Mouse (Mus musculus) spleen, adult 12 weeks (tissue): ENCODE data around the gene Slc22a23.

ENCODE experiments used
- DNase-seq: peaks from one replicate; pipeline ENCODE4 v3.0.0; 2022; ENCODE audit warnings: low spot score

The Slc22a23 gene

GRCm38 (mm10) chr13:34343719-34344375, 1.1 kb downstream of the Slc22a23 start:
- peak; percentile 50 for DNase-seq

- no peak for DNase-seq
These were observed 2.6 kb downstream of the Slc22a23 start for GRCm38 (mm10) chr13:34342286-34342890.

DNA sequence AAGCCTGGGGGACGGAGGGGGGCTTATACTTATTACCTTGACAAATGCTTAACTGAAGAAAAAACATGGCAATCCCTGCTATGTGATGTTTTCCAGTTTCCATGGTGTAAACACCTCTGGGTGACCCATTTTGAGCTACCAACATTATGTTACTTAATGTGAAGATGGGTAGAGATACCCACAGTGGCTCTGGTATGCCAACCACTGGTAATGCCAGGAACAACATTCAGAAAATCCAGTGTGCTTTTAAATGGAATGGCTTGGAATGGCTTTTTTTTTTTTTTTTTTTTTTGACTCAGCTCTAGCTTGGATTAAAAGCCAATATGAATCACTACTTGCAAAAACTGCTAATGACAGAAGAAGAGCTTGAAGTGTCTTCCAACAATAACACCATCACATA, 8.1 kb downstream of the Slc22a23 start:
- no peak for DNase-seq

- no peak for DNase-seq
These were observed 10.1 kb downstream of the Slc22a23 start for GRCm38 (mm10) chr13:34334847-34335246.

- peak; percentile 66 for DNase-seq
These were observed 12.2 kb downstream of the Slc22a23 start for GRCm38 (mm10) chr13:34332762-34333161.

GRCm38 (mm10) chr13:34331399-34332186, 13.4 kb downstream of the Slc22a23 start:
- no peak for DNase-seq

DNA sequence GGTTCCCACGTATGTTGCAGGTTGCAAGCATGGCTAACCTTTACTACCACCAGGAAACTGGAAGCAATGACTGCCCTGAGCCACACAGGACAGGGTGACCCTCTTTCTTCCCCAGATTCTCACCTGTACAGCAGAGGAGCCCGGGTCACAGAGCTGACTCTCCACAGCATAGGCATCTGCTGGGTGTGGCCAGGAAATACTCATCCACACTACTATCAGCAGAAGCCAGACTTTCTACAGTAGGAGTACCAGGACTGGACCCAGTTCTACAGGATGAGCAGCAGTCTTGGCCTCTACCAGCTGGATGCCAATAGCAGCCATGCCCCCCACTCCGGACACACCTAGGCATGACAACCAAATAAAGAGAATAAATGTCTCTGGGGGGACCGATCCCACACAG, 15.4 kb downstream of the Slc22a23 start:
- DNase-seq: no peak

GRCm38 (mm10) chr13:34326992-34327391, 18.0 kb downstream of the Slc22a23 start:
- DNase-seq: no peak

DNA sequence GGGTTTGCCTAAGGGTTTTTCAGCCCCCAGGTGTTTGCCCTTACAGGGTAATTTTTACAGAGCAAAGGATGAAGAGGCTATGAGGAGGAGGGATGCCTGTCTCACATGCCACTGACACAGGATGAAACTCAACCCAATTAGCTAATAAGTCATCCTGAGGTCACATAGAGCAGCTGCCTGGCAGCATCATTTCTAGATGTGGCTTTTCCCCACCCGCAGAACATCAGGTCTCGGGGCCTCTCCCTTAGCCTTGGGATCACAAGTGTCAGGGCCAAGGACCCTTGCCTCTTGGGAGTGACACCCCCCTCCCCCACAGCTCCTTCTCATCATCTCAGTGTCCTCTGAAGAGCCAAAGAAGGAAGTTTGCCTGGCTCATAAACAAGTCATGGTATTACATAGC, 21.6 kb downstream of the Slc22a23 start:
- DNase-seq: no peak

GRCm38 (mm10) chr13:34320482-34320881, 24.5 kb downstream of the Slc22a23 start:
- DNase-seq: no peak

DNA sequence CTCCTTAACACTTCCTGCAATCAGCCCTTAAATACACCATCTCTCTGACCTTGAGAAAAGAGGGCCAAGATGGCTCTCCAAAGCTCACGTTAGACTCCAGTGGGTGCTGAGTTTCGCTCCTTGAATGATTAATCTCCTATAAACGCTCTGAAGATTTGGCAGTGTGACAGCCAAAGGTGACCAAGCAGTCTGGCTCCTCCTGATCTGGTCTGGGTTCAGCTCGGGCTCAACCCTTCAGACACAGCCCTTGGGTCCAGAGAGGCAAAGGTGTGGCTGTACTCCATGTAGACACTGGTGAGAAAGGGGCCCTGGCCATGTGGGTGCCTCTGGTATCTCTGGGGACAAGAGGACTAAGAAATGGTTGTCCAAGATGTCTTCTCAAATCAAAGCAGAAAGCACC, 27.9 kb downstream of the Slc22a23 start:
- DNase-seq: peak; percentile 70

- no peak for DNase-seq
These were observed 28.5 kb downstream of the Slc22a23 start for GRCm38 (mm10) chr13:34316511-34316910.

- DNase-seq: no peak
These were observed 31.9 kb downstream of the Slc22a23 start for GRCm38 (mm10) chr13:34313033-34313491.

DNA sequence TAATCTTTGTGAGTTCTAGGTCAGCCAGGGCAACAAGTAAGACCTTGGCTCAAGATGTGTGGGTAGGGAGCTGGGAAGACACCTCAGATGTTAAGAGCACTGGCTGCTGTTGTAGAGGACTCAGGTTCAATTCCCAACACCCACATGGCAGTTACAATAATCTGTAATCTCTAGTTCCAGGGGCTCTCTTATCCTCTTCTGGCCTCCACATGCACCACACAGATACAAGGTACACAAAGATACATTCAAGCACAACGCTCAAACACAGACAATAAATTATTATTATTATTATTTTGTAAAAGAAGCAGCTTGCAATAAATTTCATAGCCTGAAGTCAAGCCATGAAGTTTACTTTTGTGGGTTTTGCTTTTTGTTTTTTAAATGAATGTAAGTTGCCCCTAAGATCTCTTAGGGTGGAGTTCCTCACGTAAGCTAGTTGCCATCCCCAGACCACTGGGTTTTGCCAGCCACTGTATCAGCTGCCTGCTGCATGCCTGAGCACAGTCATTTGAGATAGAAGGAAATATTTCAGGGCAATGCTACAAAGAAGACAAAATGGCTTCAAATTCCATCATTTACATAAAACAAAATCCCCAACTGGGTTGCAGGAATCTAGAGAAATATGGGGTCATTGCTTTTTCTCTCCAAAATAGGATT, 32.5 kb downstream of the Slc22a23 start:
- no peak for DNase-seq

- no peak for DNase-seq
These were observed 33.4 kb downstream of the Slc22a23 start for GRCm38 (mm10) chr13:34311593-34311992.

GRCm38 (mm10) chr13:34308604-34308927, 36.4 kb downstream of the Slc22a23 start:
- no peak for DNase-seq

GRCm38 (mm10) chr13:34307696-34308603, 37.0 kb downstream of the Slc22a23 start:
- DNase-seq: no peak

DNA sequence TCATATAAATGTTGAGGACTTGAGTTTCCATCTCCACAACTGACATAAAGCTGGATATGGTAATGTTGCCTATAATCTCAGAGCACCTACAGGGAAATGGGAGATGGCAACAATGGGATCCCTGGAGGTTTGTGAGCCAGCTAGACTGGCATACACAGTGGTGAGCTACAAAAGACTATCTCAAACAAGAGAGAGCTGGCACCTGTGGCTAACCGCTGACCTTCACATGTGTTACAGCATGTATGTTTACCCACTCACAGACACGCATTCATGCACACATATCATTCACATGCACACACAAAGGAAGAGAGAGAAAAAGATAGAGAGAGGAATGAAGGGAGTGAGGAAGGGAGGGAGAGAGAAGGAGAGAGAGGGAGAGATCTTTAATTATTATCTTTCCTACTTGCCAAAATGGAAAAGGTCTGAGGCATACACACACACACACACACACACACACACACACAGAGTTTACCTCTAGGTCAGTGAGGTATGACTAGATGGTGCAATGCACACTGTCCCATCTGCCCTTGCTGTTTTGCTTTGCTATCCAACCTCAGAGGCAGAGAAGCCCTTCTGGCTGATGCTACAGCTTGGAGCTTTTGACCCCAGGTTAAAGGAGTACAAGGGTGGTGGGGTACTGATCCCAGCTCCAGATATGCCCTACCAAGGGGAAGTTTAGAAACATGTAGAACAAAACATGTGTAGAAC, 38.9 kb downstream of the Slc22a23 start:
- DNase-seq: no peak

- DNase-seq: no peak
These were observed 40.1 kb downstream of the Slc22a23 start for GRCm38 (mm10) chr13:34304896-34305295.

- DNase-seq: no peak
These were observed 41.5 kb downstream of the Slc22a23 start for GRCm38 (mm10) chr13:34303386-34304016.
